Mouse (Mus musculus): Measurements from ENCODE around the gene Sema3f.

Sema3f gene

GRCm38 (mm10) chr9:107631861-107632260, 78.4 kb downstream of the Sema3f start:
- no peak for DNase-seq
